Mouse (Mus musculus): Measurements from ENCODE around the gene Cacna1d. TPM values are rescaled to one million over a fixed set of nuclear protein-coding genes. Genes with fewer than 3 reads are reported as not detected.

Gene Cacna1d
- 1.9 and 2.7 TPM in 2 replicates for polyA plus RNA-seq (2016; fragmentation: Nextera tagmentation; extraction: Ambion mirVana)

DNA sequence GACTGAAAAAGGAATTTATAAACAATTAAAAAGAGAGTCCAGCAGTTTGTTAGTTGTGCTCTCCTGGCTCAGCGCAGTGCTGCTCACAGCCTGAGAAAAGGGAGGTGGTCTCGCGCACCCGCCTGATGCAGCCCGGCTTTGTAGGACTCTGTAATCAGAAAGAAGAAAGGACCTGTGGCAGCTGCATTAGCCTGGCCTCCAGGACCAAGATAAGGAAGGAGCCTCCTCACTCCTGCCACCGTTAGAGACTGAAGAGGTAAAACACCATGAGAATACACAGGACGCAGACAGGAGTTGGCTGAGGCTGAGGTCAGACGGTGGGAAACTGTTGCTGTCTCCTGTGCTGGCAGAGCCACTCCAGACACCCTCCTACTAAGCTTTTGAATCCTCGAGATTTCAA is at the start of gene Cacna1d:
TSS of gene Cacna1d (minus strand) at position 114 of the 400 bp plus-strand sequence.
- no peak within 1 kb of the TSS for H3K27ac ChIP-seq
- H3K36me3 ChIP-seq (replicated peaks), result peaks cover 48% of the 10 kb centered on the region
- no peaks in the 10 kb centered on the region for H3K27me3 ChIP-seq
- H3K4me2 ChIP-seq, result no peak within 1 kb of the TSS
- no peak within 1 kb of the TSS for H3K4me3 ChIP-seq (replicated peaks)
- H3K9me3 ChIP-seq, result no peaks in the 10 kb centered on the region
- no peaks in the 10 kb centered on the region for H3K4me1 ChIP-seq
- H3K9ac ChIP-seq, result no peak within 1 kb of the TSS
- 89% methylated on average over 9 of the region's 9 CpGs for WGBS
- no peak for ATAC-seq (ENCODE audit: low FRiP score)

DNA sequence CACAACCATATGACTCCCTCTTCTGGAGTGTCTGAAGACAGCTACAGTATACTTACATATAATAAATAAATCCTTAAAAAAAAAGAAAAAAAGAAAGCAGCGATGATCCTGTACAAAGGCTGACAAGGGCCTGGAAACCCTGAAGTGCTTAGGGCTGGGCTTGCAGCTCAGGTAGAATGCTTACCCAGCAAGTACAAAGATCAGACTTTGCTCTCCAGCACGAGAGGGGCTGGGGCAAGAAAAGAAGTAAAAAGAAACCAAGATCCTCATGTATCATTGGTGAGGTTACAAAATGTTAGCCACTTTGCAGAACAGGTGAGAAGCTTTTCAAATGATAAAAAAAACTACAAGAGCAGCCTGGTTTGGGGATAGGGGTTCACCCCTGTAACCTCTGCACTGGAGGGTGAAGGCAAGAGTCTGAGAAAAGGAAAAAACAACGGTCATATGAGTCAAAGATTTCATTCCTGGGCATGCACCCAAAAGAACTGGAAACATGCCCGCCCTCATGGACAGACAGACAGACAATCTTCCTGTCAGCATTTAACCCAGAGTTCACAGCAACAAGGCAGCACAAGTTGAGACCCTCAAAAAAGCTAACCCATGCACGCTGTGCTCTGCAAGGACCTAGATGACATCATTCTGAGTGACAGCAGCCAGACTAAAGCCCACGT is 42.7 kb upstream of the Cacna1d start:
- no peaks in the 10 kb centered on the region; the same call in 1 of the 2 replicates for H3K36me3 ChIP-seq (replicated peaks)
- H3K4me1 ChIP-seq, result peaks cover 11% of the 10 kb centered on the region
- no peaks in the 10 kb centered on the region for H3K9me3 ChIP-seq
- H3K4me2 ChIP-seq, result no peak overlapping the region
- no peak overlapping the region for H3K4me3 ChIP-seq (replicated peaks)
- H3K27ac ChIP-seq, result no peak overlapping the region
- WGBS, result 86% methylated on average over 6 of the region's 6 CpGs
- H3K27me3 ChIP-seq, result no peaks in the 10 kb centered on the region
- no peak for ATAC-seq (ENCODE audit: low FRiP score)
- H3K9ac ChIP-seq, result no peak overlapping the region

DNA sequence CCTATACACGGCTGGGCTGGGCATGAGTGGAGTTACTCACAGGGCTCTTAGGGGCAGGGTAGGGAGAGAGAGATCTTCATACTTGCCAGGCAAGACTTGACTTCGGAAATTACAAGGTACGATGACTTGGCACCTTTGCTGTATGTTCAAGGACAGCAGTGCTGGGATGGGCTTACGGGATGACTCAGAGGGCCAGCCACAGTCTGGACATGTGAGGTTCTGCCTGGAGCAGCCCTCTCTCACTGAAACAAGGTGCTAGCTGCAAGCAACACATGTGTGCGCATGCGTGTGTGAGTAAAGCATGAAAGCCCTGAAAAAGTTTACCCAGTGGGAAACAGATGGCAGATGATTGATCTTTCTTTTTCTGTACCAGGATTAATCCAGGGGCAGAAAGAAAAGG is 40.6 kb upstream of the Cacna1d start:
- H3K4me3 ChIP-seq (replicated peaks), result no peak overlapping the region
- peak overlapping the region; percentile 74 for H3K27ac ChIP-seq
- peaks cover 11% of the 10 kb centered on the region for H3K4me1 ChIP-seq
- no peak overlapping the region for H3K9ac ChIP-seq
- H3K36me3 ChIP-seq (replicated peaks), result peaks cover 13% of the 10 kb centered on the region
- no peaks in the 10 kb centered on the region for H3K27me3 ChIP-seq
- no peak overlapping the region for H3K4me2 ChIP-seq
- WGBS, result 94% methylated on average over 6 of the region's 6 CpGs
- no peak for ATAC-seq (ENCODE audit: low FRiP score)
- H3K9me3 ChIP-seq, result no peaks in the 10 kb centered on the region

DNA sequence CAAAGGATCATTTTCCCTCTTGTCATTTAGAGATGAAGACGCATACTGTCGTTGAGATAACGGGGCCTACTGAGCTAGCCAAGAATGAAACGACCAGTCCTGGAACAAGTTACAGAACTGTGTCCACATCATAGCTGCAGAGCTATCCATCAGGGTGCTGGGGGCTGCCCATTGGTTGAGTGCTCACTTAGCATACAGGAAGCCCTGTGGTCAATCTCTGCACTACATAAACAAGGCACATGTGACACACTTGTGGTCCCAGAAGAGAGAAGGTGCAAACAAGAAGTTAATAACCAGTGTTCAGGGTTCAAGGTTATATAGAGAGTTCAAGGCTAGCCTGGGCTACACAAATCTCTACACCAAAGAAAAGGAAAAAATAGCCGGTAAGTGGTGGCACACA is 40.2 kb upstream of the Cacna1d start:
- H3K9me3 ChIP-seq, result no peaks in the 10 kb centered on the region
- peak overlapping the region; percentile 74 for H3K27ac ChIP-seq
- ATAC-seq (ENCODE audit: low FRiP score), result no peak
- H3K36me3 ChIP-seq (replicated peaks), result peaks cover 15% of the 10 kb centered on the region
- no peak overlapping the region for H3K4me3 ChIP-seq (replicated peaks)
- H3K4me1 ChIP-seq, result peaks cover 11% of the 10 kb centered on the region
- H3K9ac ChIP-seq, result no peak overlapping the region
- H3K27me3 ChIP-seq, result no peaks in the 10 kb centered on the region
- no peak overlapping the region for H3K4me2 ChIP-seq
- WGBS, result 82% methylated on average over 5 of the region's 5 CpGs

DNA sequence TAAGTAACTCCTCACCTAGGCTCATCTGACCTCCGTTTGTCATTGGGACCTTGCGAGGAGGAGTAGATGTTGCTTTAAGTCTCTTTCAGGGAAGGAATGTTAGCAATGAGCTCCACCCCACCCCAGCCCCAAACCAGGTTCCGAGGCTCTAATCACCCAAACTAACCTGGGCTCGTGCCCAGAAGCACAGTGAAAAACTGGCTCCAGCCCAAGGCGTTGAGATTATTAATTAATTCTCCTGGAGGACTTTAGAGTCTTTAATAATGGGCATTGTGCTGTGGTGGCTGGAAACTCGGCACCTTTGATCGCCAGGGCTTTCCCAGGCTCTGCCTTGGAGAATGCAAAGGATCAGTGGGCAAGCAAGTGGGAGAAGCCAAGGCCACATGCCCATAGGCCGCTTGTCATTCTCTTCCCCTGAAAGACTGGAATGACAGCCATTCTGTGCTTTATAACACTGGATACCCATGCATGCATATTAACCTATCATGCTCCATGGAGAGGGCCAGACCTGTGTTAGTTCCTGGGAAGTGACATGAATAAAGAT is 39.5 kb upstream of the Cacna1d start:
- no peak overlapping the region for H3K9ac ChIP-seq
- H3K4me3 ChIP-seq (replicated peaks), result no peak overlapping the region
- peak overlapping the region; percentile 74 for H3K27ac ChIP-seq
- 45% methylated on average over 8 of the region's 8 CpGs for WGBS
- H3K4me1 ChIP-seq, result peaks cover 11% of the 10 kb centered on the region
- H3K36me3 ChIP-seq (replicated peaks), result peaks cover 22% of the 10 kb centered on the region
- no peaks in the 10 kb centered on the region for H3K27me3 ChIP-seq
- peak; percentile 11; the same call in 1 of the 2 replicates for ATAC-seq (ENCODE audit: low FRiP score)
- H3K4me2 ChIP-seq, result no peak overlapping the region
- no peaks in the 10 kb centered on the region for H3K9me3 ChIP-seq

DNA sequence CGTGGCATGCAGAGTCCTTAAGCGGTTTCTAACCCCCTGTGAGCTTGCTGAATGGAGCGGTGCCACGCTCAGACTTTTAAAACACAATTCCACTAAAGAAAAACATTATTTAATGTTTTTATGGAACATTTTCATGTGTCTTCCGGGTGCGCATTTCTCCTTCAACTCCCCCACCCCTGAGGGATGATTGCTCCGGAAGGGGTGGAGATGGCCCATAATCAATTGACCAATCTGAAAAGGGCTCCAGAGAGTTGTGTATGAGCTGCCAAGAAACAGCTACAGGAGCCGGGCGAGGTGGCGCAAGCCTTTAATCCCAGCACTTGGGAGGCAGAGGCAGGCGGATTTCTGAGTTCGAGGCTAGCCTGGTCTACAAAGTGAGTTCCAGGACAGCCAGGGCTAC is 38.2 kb upstream of the Cacna1d start:
- no peak overlapping the region for H3K9ac ChIP-seq
- no peak overlapping the region for H3K27ac ChIP-seq
- 95% methylated on average over 12 of the region's 12 CpGs for WGBS
- no peak overlapping the region for H3K4me2 ChIP-seq
- no peaks in the 10 kb centered on the region for H3K9me3 ChIP-seq
- H3K4me1 ChIP-seq, result peaks cover 11% of the 10 kb centered on the region
- peaks cover 31% of the 10 kb centered on the region for H3K36me3 ChIP-seq (replicated peaks)
- no peak for ATAC-seq (ENCODE audit: low FRiP score)
- H3K4me3 ChIP-seq (replicated peaks), result no peak overlapping the region
- H3K27me3 ChIP-seq, result no peaks in the 10 kb centered on the region

DNA sequence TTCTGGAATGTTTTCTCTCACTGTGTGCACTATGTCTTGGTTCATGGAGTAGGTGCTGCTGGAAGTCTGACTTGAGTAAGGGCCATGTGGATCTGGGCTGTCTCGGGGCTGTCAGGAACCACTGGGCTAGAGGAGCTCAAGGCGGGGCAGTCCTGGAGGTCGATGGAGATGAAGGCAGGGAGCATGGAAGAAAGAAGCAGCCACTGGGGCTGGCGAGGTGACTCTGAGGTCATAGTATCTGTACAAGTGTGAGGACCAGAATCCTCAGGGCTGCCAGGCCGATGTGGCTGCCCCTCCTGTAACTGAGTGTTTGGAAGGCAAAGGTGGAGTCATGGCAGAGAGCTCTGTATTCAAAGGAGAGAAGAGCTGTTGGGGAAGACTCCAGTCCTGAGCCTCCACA is 37.7 kb upstream of the Cacna1d start:
- Histone ChIP-seq H3K36me3 (replicated peaks) (peaks cover 33% of the 10 kb centered on the region), H3K27me3 (no peaks in the 10 kb centered on the region), H3K4me3 (replicated peaks) (no peak overlapping the region), H3K9ac (no peak overlapping the region), H3K4me1 (peaks cover 11% of the 10 kb centered on the region), H3K9me3 (no peaks in the 10 kb centered on the region), H3K27ac (no peak overlapping the region), H3K4me2 (no peak overlapping the region)
- 91% methylated on average over 5 of the region's 5 CpGs for WGBS
- no peak for ATAC-seq (ENCODE audit: low FRiP score)

DNA sequence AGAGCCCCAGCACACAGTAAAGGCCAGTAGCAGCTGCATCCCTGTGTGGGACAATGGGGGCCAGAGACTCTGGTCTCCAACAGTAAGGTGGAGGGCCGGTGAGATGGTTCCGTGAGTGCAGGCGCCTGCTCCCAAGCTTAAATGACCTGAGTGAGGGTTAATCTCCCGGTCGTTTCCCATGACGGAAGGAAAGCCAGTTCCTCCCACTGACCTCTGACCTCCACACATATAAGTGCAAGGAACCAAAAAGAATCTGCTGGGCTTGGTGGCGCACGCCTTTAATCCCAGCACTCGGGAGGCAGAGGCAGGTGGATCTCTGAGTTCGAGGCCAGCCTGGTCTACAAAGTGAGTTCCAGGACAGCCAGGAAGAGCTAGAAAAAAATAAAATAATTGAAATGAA is 37.1 kb upstream of the Cacna1d start:
- WGBS, result 91% methylated on average over 10 of the region's 10 CpGs
- H3K4me3 ChIP-seq (replicated peaks), result no peak overlapping the region
- no peak overlapping the region for H3K4me2 ChIP-seq
- H3K27me3 ChIP-seq, result no peaks in the 10 kb centered on the region
- ATAC-seq (ENCODE audit: low FRiP score), result no peak
- H3K4me1 ChIP-seq, result peaks cover 11% of the 10 kb centered on the region
- H3K36me3 ChIP-seq (replicated peaks), result peaks cover 39% of the 10 kb centered on the region
- no peak overlapping the region for H3K27ac ChIP-seq
- no peaks in the 10 kb centered on the region for H3K9me3 ChIP-seq
- H3K9ac ChIP-seq, result no peak overlapping the region

DNA sequence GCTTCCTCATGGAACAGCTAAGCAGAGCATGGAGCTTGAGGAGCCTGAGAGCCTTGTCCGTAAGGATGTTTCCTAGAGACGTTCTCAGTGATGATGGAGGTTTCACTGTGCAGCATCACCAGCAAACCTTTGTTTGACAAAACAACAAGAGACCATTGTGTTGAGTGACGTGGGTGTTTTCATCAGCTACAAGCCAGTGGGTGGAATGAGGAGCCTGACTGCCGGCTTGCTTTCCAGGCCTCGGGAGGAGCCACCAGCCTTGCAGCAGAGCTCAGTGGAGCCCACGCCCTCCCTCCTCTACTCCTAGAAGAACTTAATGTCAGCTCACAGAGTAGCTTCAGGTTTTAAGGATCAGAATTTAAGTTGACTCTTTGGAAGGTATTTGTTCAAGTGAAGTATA is 32.1 kb upstream of the Cacna1d start:
- H3K9ac ChIP-seq, result no peak overlapping the region
- H3K4me1 ChIP-seq, result no peaks in the 10 kb centered on the region
- H3K4me2 ChIP-seq, result no peak overlapping the region
- no peak overlapping the region for H3K4me3 ChIP-seq (replicated peaks)
- no peaks in the 10 kb centered on the region for H3K27me3 ChIP-seq
- H3K27ac ChIP-seq, result no peak overlapping the region
- H3K36me3 ChIP-seq (replicated peaks), result peaks cover 85% of the 10 kb centered on the region
- 74% methylated on average over 6 of the region's 6 CpGs for WGBS
- H3K9me3 ChIP-seq, result no peaks in the 10 kb centered on the region
- no peak for ATAC-seq (ENCODE audit: low FRiP score)

DNA sequence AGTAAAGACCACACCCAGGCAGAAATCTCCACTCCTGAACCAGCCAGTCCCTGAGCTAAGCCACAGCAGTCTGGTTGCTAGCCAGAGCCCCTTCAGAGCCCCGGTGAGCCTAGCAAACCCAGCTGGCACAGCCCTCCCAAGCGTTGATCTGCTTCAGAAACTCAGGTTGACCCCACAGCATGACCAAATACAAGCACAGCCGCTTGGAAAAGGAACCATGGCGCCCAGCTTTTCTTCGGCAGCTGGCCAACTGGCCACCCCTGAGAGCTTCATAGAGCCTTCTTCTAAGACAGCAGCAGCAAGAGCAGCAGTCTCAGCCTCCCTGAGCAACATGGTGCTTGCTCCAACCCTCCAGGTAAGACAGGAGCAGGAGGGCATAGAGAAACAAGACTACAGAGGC is 28.1 kb upstream of the Cacna1d start:
- no peak for ATAC-seq (ENCODE audit: low FRiP score)
- Histone ChIP-seq H3K36me3 (replicated peaks) (peaks cover 74% of the 10 kb centered on the region), H3K27ac (no peak overlapping the region), H3K9ac (no peak overlapping the region), H3K4me2 (no peak overlapping the region), H3K9me3 (no peaks in the 10 kb centered on the region), H3K27me3 (no peaks in the 10 kb centered on the region), H3K4me1 (no peaks in the 10 kb centered on the region), H3K4me3 (replicated peaks) (no peak overlapping the region)
- 90% methylated on average over 5 of the region's 5 CpGs for WGBS

DNA sequence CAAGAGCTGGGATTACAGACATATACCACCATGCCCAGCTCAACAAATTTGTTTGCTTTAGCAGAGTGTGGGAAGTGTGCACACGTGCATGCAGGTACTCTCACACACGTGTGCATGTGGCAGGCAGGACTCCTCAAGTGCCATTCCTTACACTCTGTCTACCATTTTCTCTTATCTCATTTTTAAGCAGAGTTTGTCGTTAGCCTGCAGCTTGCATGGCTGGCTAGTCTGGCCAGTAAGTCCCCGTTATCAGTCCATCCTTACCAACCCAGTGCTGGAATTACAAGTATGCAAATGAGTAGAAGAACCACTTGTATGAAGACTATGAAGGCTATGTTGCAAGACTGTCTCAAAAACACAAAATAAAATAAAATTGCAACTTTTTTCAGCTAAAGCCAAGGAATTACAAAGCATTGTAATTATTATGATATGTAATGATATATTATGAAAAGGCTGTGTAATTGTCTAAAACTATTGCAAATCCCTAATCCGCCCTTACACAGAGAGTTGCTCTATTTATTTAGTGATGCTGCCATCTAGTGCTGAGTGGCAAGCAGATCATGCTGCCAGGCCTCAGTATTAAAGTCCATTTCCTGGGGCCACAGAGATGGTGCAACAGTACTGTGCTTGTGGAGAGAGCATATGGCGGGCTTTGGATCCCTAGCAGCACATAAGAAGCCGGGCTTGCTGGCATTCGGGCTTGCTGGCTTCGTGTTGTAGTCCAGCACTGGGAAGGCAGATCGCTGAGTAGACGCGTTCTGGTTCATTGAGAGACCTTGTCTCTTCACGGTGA is 24.9 kb upstream of the Cacna1d start:
- H3K4me3 ChIP-seq (replicated peaks), result no peak overlapping the region
- ATAC-seq (ENCODE audit: low FRiP score), result no peak
- H3K4me2 ChIP-seq, result no peak overlapping the region
- H3K4me1 ChIP-seq, result no peaks in the 10 kb centered on the region
- H3K27me3 ChIP-seq, result no peaks in the 10 kb centered on the region
- no peak overlapping the region for H3K9ac ChIP-seq
- H3K9me3 ChIP-seq, result no peaks in the 10 kb centered on the region
- peaks cover 63% of the 10 kb centered on the region for H3K36me3 ChIP-seq (replicated peaks)
- H3K27ac ChIP-seq, result no peak overlapping the region
- WGBS, result 89% methylated on average over 13 of the region's 13 CpGs

DNA sequence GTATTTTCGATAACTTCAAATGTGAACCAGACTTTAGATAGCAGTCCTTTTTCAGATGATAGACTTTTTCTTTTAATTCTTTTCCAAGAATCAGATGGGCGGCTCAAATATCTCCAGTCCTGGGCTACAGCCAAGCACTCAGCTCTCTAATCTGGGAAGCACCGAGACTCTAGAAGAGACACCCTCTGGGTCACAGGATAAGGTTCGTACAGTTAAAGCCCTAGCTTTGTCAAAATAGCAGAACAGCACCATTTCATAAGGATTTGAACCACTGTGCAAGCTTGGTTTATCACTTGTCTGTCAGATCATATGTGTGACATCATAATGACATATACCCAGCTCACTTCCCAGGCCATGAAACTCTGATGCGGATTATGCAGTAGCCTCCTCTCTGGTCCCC is 21.6 kb upstream of the Cacna1d start:
- Histone ChIP-seq H3K4me2 (no peak overlapping the region), H3K27ac (no peak overlapping the region), H3K36me3 (replicated peaks) (peaks cover 60% of the 10 kb centered on the region), H3K27me3 (no peaks in the 10 kb centered on the region), H3K4me1 (no peaks in the 10 kb centered on the region), H3K9ac (no peak overlapping the region), H3K9me3 (no peaks in the 10 kb centered on the region), H3K4me3 (replicated peaks) (no peak overlapping the region)
- no peak for ATAC-seq (ENCODE audit: low FRiP score)
- 91% methylated on average over 5 of the region's 5 CpGs for WGBS
